Mouse (Mus musculus): ENCODE measurements around the gene Eif3f. TPM values are rescaled to one million over a fixed set of nuclear protein-coding genes. Genes with fewer than 3 reads are reported as not detected.

Gene Eif3f
- 57.5 and 64.5 TPM in 2 replicates for polyA plus RNA-seq (2015; fragmentation: Nextera tagmentation; extraction: Ambion mirVana)

GRCm38 (mm10) chr7:108933794-108934731 lies at the start of gene Eif3f:
Eif3f (plus strand) TSS chr7:108934417.
- peak within 1 kb of the TSS; percentile 84 for H3K27ac ChIP-seq (ENCODE audit: low read depth, low read length)
- peaks cover 15% of the 10 kb centered on the region for H3K36me3 ChIP-seq (ENCODE audit: control insufficient read depth, insufficient read depth)
- 2% methylated on average over 50 of the region's 50 CpGs for WGBS
- peak within 1 kb of the TSS; percentile 97 for H3K4me3 ChIP-seq (ENCODE audit: low read depth, low read length)
- H3K9me3 ChIP-seq (ENCODE audit: control insufficient read depth) = no peaks in the 10 kb centered on the region
- peak; percentile 99 for ATAC-seq
- peak; percentile 92 for TF ChIP-seq CTCF (IDR thresholded peaks at IDR 0.05; ENCODE audit: low read depth)
- peaks cover 5% of the 10 kb centered on the region; the same call in 1 of the 2 replicates for H3K4me1 ChIP-seq (replicated peaks; ENCODE audit: control insufficient read depth, insufficient read depth, low read length)
- peak within 1 kb of the TSS; percentile 69 for H3K4me2 ChIP-seq (replicated peaks; ENCODE audit: low read depth)
- peak within 1 kb of the TSS; percentile 97 for H3K9ac ChIP-seq (ENCODE audit: low read depth, low read length)
- H3K27me3 ChIP-seq (replicated peaks; ENCODE audit: control insufficient read depth, insufficient read depth, low read length) = no peaks in the 10 kb centered on the region

DNA sequence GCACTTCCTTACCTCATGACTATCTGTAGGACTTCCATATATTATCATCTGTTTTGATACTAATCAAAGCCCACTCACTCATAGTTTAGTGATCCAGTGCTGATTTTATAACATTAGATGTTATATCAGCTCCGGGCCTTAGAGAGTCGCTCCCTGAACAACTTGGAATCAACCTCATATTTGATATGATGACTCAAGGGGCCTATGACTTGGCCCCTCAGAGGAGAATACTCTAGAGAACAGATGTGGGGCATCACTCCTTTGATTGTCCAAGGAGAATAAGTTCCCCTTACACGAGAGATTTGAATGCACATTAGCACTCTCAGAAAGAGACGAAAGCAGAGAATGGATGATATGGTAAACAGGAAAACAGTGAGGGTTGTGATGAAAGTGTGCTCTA lies 49.3 kb upstream of the Eif3f start, which contains the start of gene Olfr518:
TSS of gene Olfr518 (minus strand) at position 101 of the 400 bp plus-strand sequence.
- H3K9ac ChIP-seq (ENCODE audit: low read depth, low read length) = no peak within 1 kb of the TSS
- no peaks in the 10 kb centered on the region for H3K27me3 ChIP-seq (replicated peaks; ENCODE audit: control insufficient read depth, insufficient read depth, low read length)
- H3K27ac ChIP-seq (ENCODE audit: low read depth, low read length) = no peak within 1 kb of the TSS
- H3K9me3 ChIP-seq (ENCODE audit: control insufficient read depth) = no peaks in the 10 kb centered on the region
- no peak for TF ChIP-seq CTCF (IDR thresholded peaks at IDR 0.05; ENCODE audit: low read depth)
- ATAC-seq = no peak
- H3K36me3 ChIP-seq (ENCODE audit: control insufficient read depth, insufficient read depth) = no peaks in the 10 kb centered on the region
- H3K4me3 ChIP-seq (ENCODE audit: low read depth, low read length) = no peak within 1 kb of the TSS
- 77% methylated on average over 4 of the region's 4 CpGs for WGBS
- no peaks in the 10 kb centered on the region for H3K4me1 ChIP-seq (replicated peaks; ENCODE audit: control insufficient read depth, insufficient read depth, low read length)
- no peak within 1 kb of the TSS for H3K4me2 ChIP-seq (replicated peaks; ENCODE audit: low read depth)

- Histone ChIP-seq H3K4me1 (replicated peaks; ENCODE audit: control insufficient read depth, insufficient read depth, low read length) (no peaks in the 10 kb centered on the region), H3K9me3 (ENCODE audit: control insufficient read depth) (no peaks in the 10 kb centered on the region), H3K4me2 (replicated peaks; ENCODE audit: low read depth) (no peak within 1 kb of the TSS), H3K9ac (ENCODE audit: low read depth, low read length) (no peak within 1 kb of the TSS), H3K27me3 (replicated peaks; ENCODE audit: control insufficient read depth, insufficient read depth, low read length) (no peaks in the 10 kb centered on the region), H3K27ac (ENCODE audit: low read depth, low read length) (no peak within 1 kb of the TSS), H3K4me3 (ENCODE audit: low read depth, low read length) (no peak within 1 kb of the TSS), H3K36me3 (ENCODE audit: control insufficient read depth, insufficient read depth) (no peaks in the 10 kb centered on the region)
- ATAC-seq = no peak
- 87% methylated on average over 5 of the region's 5 CpGs for whole genome bisulfite sequencing
- no peak for TF ChIP-seq CTCF (IDR thresholded peaks at IDR 0.05; ENCODE audit: low read depth)
These were observed 39.9 kb upstream of the Eif3f start, which contains the start of gene Olfr519 for GRCm38 (mm10) chr7:108894320-108894719. Olfr519 (minus strand) TSS chr7:108894420.

DNA sequence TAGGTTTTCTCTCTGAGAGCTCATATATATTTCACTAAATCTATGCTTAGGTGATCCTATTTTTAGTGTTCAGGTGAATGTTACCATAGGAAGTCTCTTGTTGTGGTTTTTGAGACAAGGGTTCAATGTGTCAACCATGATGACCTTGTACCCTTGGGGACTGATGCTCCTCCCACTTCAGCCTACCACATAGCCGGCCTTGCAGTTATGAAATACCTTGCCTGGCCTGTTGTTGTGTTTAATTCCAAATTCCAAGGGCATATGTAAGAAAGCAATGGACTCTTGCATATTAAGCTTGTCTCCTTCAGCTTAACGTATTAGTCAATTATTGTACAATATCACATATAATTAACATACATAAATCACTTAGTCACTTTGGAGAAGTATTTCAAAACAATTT lies 30.2 kb upstream of the Eif3f start:
- no peaks in the 10 kb centered on the region for H3K36me3 ChIP-seq (ENCODE audit: control insufficient read depth, insufficient read depth)
- TF ChIP-seq CTCF (IDR thresholded peaks at IDR 0.05; ENCODE audit: low read depth) = no peak
- no peak overlapping the region for H3K9ac ChIP-seq (ENCODE audit: low read depth, low read length)
- H3K4me1 ChIP-seq (replicated peaks; ENCODE audit: control insufficient read depth, insufficient read depth, low read length) = no peaks in the 10 kb centered on the region
- no peaks in the 10 kb centered on the region for H3K27me3 ChIP-seq (replicated peaks; ENCODE audit: control insufficient read depth, insufficient read depth, low read length)
- H3K4me3 ChIP-seq (ENCODE audit: low read depth, low read length) = no peak overlapping the region
- H3K4me2 ChIP-seq (replicated peaks; ENCODE audit: low read depth) = no peak overlapping the region
- WGBS = 70% methylated on average over 2 of the region's 2 CpGs
- ATAC-seq = no peak
- no peaks in the 10 kb centered on the region for H3K9me3 ChIP-seq (ENCODE audit: control insufficient read depth)
- no peak overlapping the region for H3K27ac ChIP-seq (ENCODE audit: low read depth, low read length)

DNA sequence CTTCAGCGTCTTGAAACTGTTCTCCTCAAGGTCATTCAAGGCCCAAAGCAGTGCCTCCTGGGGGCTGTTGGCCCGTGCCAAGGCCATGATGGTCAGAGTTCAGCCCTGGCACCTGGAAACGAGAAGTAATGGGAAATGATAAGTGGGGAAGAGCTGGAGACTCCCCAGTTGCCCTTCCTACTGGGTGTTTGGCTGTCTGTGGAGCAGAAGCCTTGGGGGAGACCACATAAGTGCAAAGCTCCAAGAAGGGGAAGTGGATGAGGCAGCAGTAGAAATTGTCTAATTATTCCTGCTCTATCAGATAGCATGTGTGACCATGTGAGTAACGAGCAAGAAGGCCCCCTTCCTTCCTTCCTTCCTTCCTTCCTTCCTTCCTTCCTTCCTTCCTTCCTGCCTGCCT lies 7.2 kb upstream of the Eif3f start:
- Histone ChIP-seq H3K27me3 (replicated peaks; ENCODE audit: control insufficient read depth, insufficient read depth, low read length) (no peaks in the 10 kb centered on the region), H3K4me2 (replicated peaks; ENCODE audit: low read depth) (no peak overlapping the region), H3K36me3 (ENCODE audit: control insufficient read depth, insufficient read depth) (no peaks in the 10 kb centered on the region), H3K9me3 (ENCODE audit: control insufficient read depth) (no peaks in the 10 kb centered on the region), H3K4me1 (replicated peaks; ENCODE audit: control insufficient read depth, insufficient read depth, low read length) (no peaks in the 10 kb centered on the region), H3K4me3 (ENCODE audit: low read depth, low read length) (no peak overlapping the region), H3K9ac (ENCODE audit: low read depth, low read length) (no peak overlapping the region), H3K27ac (ENCODE audit: low read depth, low read length) (no peak overlapping the region)
- no peak for ATAC-seq
- TF ChIP-seq CTCF (IDR thresholded peaks at IDR 0.05; ENCODE audit: low read depth) = no peak
- WGBS = 65% methylated on average over 4 of the region's 4 CpGs

DNA sequence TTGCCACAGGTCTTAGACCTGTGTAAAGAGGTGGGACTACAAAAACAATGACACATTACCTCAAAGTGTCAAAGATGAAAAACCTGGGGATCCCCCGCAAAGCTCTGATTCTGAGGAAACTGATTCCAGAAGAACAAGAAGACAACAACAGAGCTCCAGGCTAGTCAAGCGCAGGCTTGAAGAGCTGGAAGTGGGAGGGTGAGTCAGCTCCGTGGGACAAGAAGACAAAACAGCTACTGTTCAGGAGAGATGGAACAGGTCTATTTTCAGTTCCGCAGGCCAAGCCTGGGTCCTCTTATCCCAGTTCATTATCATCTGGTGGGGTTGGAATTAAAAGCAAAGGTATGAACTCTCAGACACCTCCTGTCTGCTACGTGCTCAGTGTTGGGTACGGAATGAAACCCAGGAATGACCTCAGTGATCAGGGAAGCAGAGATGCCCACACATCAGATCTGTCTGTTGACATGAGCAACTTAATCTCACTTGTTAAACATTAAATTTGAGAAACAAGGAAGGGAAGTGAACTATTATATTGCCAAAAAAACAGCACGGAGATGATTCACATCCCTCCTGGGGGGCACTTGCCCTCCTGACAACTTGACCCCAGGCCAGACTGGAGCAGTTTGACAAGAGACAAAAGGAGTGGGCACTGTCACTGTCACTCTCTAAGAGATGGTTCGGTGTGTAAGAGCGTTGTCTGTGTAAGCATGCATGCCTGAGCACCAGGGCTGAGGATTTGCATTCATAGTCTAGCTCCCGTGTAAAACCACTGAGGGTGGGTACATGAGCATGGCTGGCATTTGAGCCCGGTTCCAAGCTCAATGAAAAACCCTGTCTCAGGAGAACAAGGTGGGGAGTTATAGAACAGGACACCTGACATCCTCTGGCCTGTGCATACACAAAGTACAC lies 5.7 kb upstream of the Eif3f start:
- Histone ChIP-seq H3K4me3 (ENCODE audit: low read depth, low read length) (no peak overlapping the region), H3K9me3 (ENCODE audit: control insufficient read depth) (no peaks in the 10 kb centered on the region), H3K4me2 (replicated peaks; ENCODE audit: low read depth) (no peak overlapping the region), H3K36me3 (ENCODE audit: control insufficient read depth, insufficient read depth) (no peaks in the 10 kb centered on the region), H3K4me1 (replicated peaks; ENCODE audit: control insufficient read depth, insufficient read depth, low read length) (no peaks in the 10 kb centered on the region), H3K27ac (ENCODE audit: low read depth, low read length) (no peak overlapping the region), H3K27me3 (replicated peaks; ENCODE audit: control insufficient read depth, insufficient read depth, low read length) (no peaks in the 10 kb centered on the region), H3K9ac (ENCODE audit: low read depth, low read length) (no peak overlapping the region)
- no peak for ATAC-seq
- WGBS = 72% methylated on average over 11 of the region's 11 CpGs
- TF ChIP-seq CTCF (IDR thresholded peaks at IDR 0.05; ENCODE audit: low read depth) = no peak

All from intestine, postnatal 0 days (tissue).